Mouse (Mus musculus): Measurements from ENCODE around the gene Cd274. TPM values are rescaled to one million over a fixed set of nuclear protein-coding genes. Genes with fewer than 3 reads are reported as not detected.

Gene Cd274
- polyA plus RNA-seq, 1 experiment from 2014 or later: 0.14 TPM

- WGBS: 87% methylated on average over 14 of the region's 14 CpGs
- ATAC-seq (ENCODE audit: insufficient number of reproducible peaks, insufficient read depth, low FRiP score, low TSS enrichment): no peak
- H3K9ac ChIP-seq: no peak overlapping the region
Measured at GRCm38 (mm10) chr19:29379839-29380603, 12.8 kb downstream of the Cd274 start.

GRCm38 (mm10) chr19:29383368-29383767 lies 16.1 kb downstream of the Cd274 start:
- no peak overlapping the region for H3K4me2 ChIP-seq (replicated peaks)
- WGBS: 94% methylated on average over 5 of the region's 5 CpGs
- no peaks in the 10 kb centered on the region for H3K36me3 ChIP-seq
- H3K4me3 ChIP-seq: no peak overlapping the region
- no peak for ATAC-seq (ENCODE audit: insufficient number of reproducible peaks, insufficient read depth, low FRiP score, low TSS enrichment)
- H3K27me3 ChIP-seq: no peaks in the 10 kb centered on the region
- H3K9ac ChIP-seq: no peak overlapping the region
- H3K27ac ChIP-seq: no peak overlapping the region
- H3K4me1 ChIP-seq: no peaks in the 10 kb centered on the region
- H3K9me3 ChIP-seq: no peaks in the 10 kb centered on the region

More at GRCm38 (mm10) chr19:29379839-29380603, 12.8 kb downstream of the Cd274 start:
- Histone ChIP-seq H3K27ac (no peak overlapping the region), H3K4me3 (no peak overlapping the region), H3K9me3 (no peaks in the 10 kb centered on the region), H3K4me2 (replicated peaks) (no peak overlapping the region), H3K4me1 (no peaks in the 10 kb centered on the region), H3K36me3 (no peaks in the 10 kb centered on the region), H3K27me3 (no peaks in the 10 kb centered on the region)

GRCm38 (mm10) chr19:29384412-29384811 lies 17.2 kb downstream of the Cd274 start:
- Histone ChIP-seq H3K9me3 (no peaks in the 10 kb centered on the region), H3K27me3 (no peaks in the 10 kb centered on the region), H3K4me3 (no peak overlapping the region), H3K4me2 (replicated peaks) (no peak overlapping the region), H3K9ac (no peak overlapping the region), H3K36me3 (no peaks in the 10 kb centered on the region), H3K27ac (no peak overlapping the region), H3K4me1 (no peaks in the 10 kb centered on the region)
- 87% methylated on average over 9 of the region's 9 CpGs for WGBS
- no peak for ATAC-seq (ENCODE audit: insufficient number of reproducible peaks, insufficient read depth, low FRiP score, low TSS enrichment)

- ATAC-seq (ENCODE audit: insufficient number of reproducible peaks, insufficient read depth, low FRiP score, low TSS enrichment): no peak
- no peak overlapping the region for H3K4me2 ChIP-seq (replicated peaks)
- H3K9me3 ChIP-seq: no peaks in the 10 kb centered on the region
- no peaks in the 10 kb centered on the region for H3K4me1 ChIP-seq
- WGBS: 87% methylated on average over 6 of the region's 6 CpGs
- no peak overlapping the region for H3K27ac ChIP-seq
- no peaks in the 10 kb centered on the region for H3K27me3 ChIP-seq
- H3K36me3 ChIP-seq: no peaks in the 10 kb centered on the region
- H3K4me3 ChIP-seq: no peak overlapping the region
- no peak overlapping the region for H3K9ac ChIP-seq
Measured at GRCm38 (mm10) chr19:29384994-29385393, 17.7 kb downstream of the Cd274 start.

- 87% methylated on average over 4 of the region's 4 CpGs for WGBS
- Histone ChIP-seq H3K4me2 (replicated peaks) (no peak overlapping the region), H3K27me3 (no peaks in the 10 kb centered on the region), H3K9me3 (no peaks in the 10 kb centered on the region), H3K27ac (no peak overlapping the region), H3K4me3 (no peak overlapping the region), H3K4me1 (no peaks in the 10 kb centered on the region), H3K36me3 (no peaks in the 10 kb centered on the region), H3K9ac (no peak overlapping the region)
- no peak for ATAC-seq (ENCODE audit: insufficient number of reproducible peaks, insufficient read depth, low FRiP score, low TSS enrichment)
Measured at GRCm38 (mm10) chr19:29385822-29386221, 18.6 kb downstream of the Cd274 start.

- Histone ChIP-seq H3K27ac (no peak overlapping the region), H3K9ac (no peak overlapping the region), H3K27me3 (no peaks in the 10 kb centered on the region), H3K9me3 (no peaks in the 10 kb centered on the region), H3K36me3 (no peaks in the 10 kb centered on the region), H3K4me1 (no peaks in the 10 kb centered on the region), H3K4me2 (replicated peaks) (no peak overlapping the region), H3K4me3 (no peak overlapping the region)
- 91% methylated on average over 1 of the region's 1 CpGs for WGBS
- ATAC-seq (ENCODE audit: insufficient number of reproducible peaks, insufficient read depth, low FRiP score, low TSS enrichment): no peak
Measured at GRCm38 (mm10) chr19:29388818-29389217, 21.6 kb downstream of the Cd274 start.

GRCm38 (mm10) chr19:29390483-29390882 lies 23.2 kb downstream of the Cd274 start:
- Histone ChIP-seq H3K27ac (no peak overlapping the region), H3K36me3 (no peaks in the 10 kb centered on the region), H3K4me3 (no peak overlapping the region), H3K27me3 (no peaks in the 10 kb centered on the region), H3K4me1 (no peaks in the 10 kb centered on the region), H3K4me2 (replicated peaks) (no peak overlapping the region), H3K9me3 (no peaks in the 10 kb centered on the region), H3K9ac (no peak overlapping the region)
- WGBS: 73% methylated on average over 5 of the region's 5 CpGs
- ATAC-seq (ENCODE audit: insufficient number of reproducible peaks, insufficient read depth, low FRiP score, low TSS enrichment): no peak

GRCm38 (mm10) chr19:29391279-29391678 lies 24.0 kb downstream of the Cd274 start:
- 61% methylated on average over 4 of the region's 4 CpGs for WGBS
- no peak overlapping the region for H3K4me3 ChIP-seq
- no peak overlapping the region for H3K9ac ChIP-seq
- H3K4me1 ChIP-seq: no peaks in the 10 kb centered on the region
- H3K4me2 ChIP-seq (replicated peaks): no peak overlapping the region
- H3K27ac ChIP-seq: no peak overlapping the region
- no peak for ATAC-seq (ENCODE audit: insufficient number of reproducible peaks, insufficient read depth, low FRiP score, low TSS enrichment)
- no peaks in the 10 kb centered on the region for H3K36me3 ChIP-seq
- H3K27me3 ChIP-seq: no peaks in the 10 kb centered on the region
- no peaks in the 10 kb centered on the region for H3K9me3 ChIP-seq

- H3K27me3 ChIP-seq: no peaks in the 10 kb centered on the region
- no peak overlapping the region for H3K4me3 ChIP-seq
- H3K9ac ChIP-seq: no peak overlapping the region
- H3K36me3 ChIP-seq: no peaks in the 10 kb centered on the region
- 87% methylated on average over 9 of the region's 9 CpGs for WGBS
- no peak overlapping the region for H3K4me2 ChIP-seq (replicated peaks)
- ATAC-seq (ENCODE audit: insufficient number of reproducible peaks, insufficient read depth, low FRiP score, low TSS enrichment): no peak
- no peaks in the 10 kb centered on the region for H3K9me3 ChIP-seq
- H3K27ac ChIP-seq: no peak overlapping the region
- no peaks in the 10 kb centered on the region for H3K4me1 ChIP-seq
Measured at GRCm38 (mm10) chr19:29393333-29393732, 26.1 kb downstream of the Cd274 start.

GRCm38 (mm10) chr19:29394721-29395120 lies 27.5 kb downstream of the Cd274 start:
- H3K27me3 ChIP-seq: no peaks in the 10 kb centered on the region
- H3K9me3 ChIP-seq: no peaks in the 10 kb centered on the region
- no peaks in the 10 kb centered on the region for H3K36me3 ChIP-seq
- no peak overlapping the region for H3K9ac ChIP-seq
- H3K27ac ChIP-seq: no peak overlapping the region
- no peak overlapping the region for H3K4me3 ChIP-seq
- H3K4me1 ChIP-seq: no peaks in the 10 kb centered on the region
- ATAC-seq (ENCODE audit: insufficient number of reproducible peaks, insufficient read depth, low FRiP score, low TSS enrichment): no peak
- H3K4me2 ChIP-seq (replicated peaks): no peak overlapping the region
- 88% methylated on average over 2 of the region's 2 CpGs for WGBS

GRCm38 (mm10) chr19:29396353-29396752 lies 29.1 kb downstream of the Cd274 start:
- no peak overlapping the region for H3K9ac ChIP-seq
- H3K9me3 ChIP-seq: no peaks in the 10 kb centered on the region
- 57% methylated on average over 1 of the region's 1 CpGs for WGBS
- H3K27ac ChIP-seq: no peak overlapping the region
- H3K27me3 ChIP-seq: no peaks in the 10 kb centered on the region
- H3K4me3 ChIP-seq: no peak overlapping the region
- no peak overlapping the region for H3K4me2 ChIP-seq (replicated peaks)
- ATAC-seq (ENCODE audit: insufficient number of reproducible peaks, insufficient read depth, low FRiP score, low TSS enrichment): no peak
- no peaks in the 10 kb centered on the region for H3K36me3 ChIP-seq
- H3K4me1 ChIP-seq: no peaks in the 10 kb centered on the region

GRCm38 (mm10) chr19:29399786-29400185 lies 32.5 kb downstream of the Cd274 start:
- Histone ChIP-seq H3K9ac (no peak overlapping the region), H3K27me3 (no peaks in the 10 kb centered on the region), H3K4me1 (no peaks in the 10 kb centered on the region; the same call in 1 of the 2 replicates), H3K4me3 (no peak overlapping the region), H3K4me2 (replicated peaks) (no peak overlapping the region), H3K27ac (no peak overlapping the region), H3K36me3 (no peaks in the 10 kb centered on the region), H3K9me3 (no peaks in the 10 kb centered on the region)
- WGBS: 93% methylated on average over 4 of the region's 4 CpGs
- no peak for ATAC-seq (ENCODE audit: insufficient number of reproducible peaks, insufficient read depth, low FRiP score, low TSS enrichment)
